Mouse (Mus musculus) adrenal gland, postnatal 14 days (tissue): ENCODE measurements around the gene Edem1. TPM values are rescaled to one million over a fixed set of nuclear protein-coding genes. Genes with fewer than 3 reads are reported as not detected.

Experiments used
- DNase-seq: peaks from one replicate; pipeline ENCODE4 v3.0.0; 2021; ENCODE audit warnings: mixed read lengths
- long read RNA-seq, 2 experiments: library from polyadenylated mRNA; stranded (forward); transcript quantifications; one replicate each; pipeline ENCODE4 v2.0.0; 2021
- total RNA-seq: library from RNA; stranded (reverse); gene quantifications from 2 replicates; pipeline ENCODE4 v1.2.3, GENCODE M21; 2021

Gene Edem1
- 54.8 and 73.2 TPM in 2 replicates for total RNA-seq
- long read RNA-seq, experiment 1, full-length matches to known transcripts: 66 of 79 reads
- long read RNA-seq, experiment 1, partial matches to known transcripts: 4 of 79 reads
- long read RNA-seq, experiment 1, other reads (novel, unspliced or antisense): 9 of 79 reads
- long read RNA-seq, experiment 2, full-length matches to known transcripts: 63 of 71 reads
- long read RNA-seq, experiment 2, partial matches to known transcripts: 3 of 71 reads
- long read RNA-seq, experiment 2, other reads (novel, unspliced or antisense): 5 of 71 reads

DNA sequence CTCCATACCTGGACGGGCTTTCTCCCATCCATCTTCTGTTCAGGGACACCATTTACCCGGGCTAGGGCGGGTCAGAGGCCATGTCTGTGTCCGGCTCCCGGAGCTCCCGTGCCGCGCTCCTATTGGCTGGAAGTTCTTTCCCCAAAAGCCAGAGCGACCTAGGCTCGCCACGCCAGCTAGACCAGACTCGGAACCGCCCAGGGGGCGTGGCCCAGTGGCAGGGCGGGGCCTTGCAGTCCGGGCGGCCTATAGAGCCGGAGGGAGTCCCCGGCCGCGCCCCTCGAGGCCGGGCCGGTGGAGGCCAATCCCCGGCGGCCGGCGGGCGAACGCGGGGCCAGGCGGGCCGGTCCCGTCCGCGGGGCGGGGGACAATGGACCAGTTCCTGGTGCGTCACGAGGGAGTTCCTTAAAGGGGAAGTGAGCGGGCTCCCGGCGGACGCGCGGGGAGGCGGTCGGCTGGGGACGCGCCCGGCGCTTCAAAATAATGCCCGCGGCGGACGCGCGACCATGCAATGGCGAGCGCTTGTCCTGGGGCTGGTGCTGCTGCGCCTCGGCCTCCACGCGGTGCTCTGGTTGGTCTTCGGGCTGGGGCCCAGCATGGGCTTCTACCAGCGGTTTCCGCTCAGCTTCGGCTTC is at the start of gene Edem1:
Gene Edem1, plus strand, starts transcription at position 408 of the 635 bp plus-strand sequence.
- peak; percentile 99 for DNase-seq

DNA sequence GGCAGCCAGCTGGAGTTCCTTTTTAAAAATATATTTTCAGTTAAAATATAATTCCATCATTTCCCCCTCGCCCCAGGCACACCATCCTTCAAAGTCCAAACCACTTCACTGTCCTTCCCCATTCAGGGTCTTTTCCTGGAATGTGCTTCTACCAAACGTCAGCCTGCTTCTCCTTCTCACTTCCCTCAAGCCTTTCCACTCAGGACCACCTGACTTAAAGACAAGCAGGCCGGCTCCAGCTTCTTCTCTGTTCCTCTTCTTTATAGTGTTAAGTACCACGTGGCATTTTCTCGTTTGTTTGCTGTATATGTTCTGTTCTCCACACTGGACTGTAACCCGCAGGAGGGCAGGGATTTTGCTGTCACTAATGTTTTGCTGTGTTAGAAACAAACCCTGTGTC is 46.6 kb upstream of the Edem1 start:
- DNase-seq: no peak

DNA sequence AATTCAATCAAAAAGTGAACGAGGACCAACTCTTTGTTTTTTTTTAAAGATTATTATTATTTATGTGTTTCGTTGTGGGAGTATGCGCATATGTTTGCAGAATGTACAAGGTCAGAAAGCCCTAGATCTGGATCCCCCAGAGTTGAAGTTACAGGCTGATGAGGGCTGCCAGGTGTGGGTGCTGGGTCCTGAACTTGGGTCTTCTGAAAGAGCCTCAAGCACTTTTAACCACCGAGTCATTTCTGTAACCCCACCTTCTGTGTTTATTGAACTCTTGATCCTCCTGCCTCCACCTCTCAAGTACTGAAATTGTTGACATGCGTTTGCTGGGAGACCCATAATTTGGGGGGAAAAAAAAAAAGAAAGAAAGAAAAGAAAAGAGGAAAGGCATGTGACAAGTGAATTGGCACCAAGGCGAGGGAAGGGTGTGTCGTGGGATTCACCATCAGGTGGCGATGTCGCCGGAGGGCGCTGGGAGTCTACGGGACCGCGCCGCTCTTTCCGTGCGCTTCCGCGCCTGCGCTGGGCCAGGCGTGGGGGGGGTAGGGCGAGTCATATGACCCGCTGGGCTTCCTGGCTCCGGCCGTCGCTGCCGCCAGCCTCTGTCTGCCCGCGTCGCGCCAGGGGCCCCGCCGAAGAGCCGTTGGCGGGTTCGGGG is 45.8 kb upstream of the Edem1 start, which contains the start of gene Arl8b:
Gene Arl8b, plus strand, starts transcription at position 574 of the 658 bp plus-strand sequence.
- DNase-seq: peak; percentile 99

DNA sequence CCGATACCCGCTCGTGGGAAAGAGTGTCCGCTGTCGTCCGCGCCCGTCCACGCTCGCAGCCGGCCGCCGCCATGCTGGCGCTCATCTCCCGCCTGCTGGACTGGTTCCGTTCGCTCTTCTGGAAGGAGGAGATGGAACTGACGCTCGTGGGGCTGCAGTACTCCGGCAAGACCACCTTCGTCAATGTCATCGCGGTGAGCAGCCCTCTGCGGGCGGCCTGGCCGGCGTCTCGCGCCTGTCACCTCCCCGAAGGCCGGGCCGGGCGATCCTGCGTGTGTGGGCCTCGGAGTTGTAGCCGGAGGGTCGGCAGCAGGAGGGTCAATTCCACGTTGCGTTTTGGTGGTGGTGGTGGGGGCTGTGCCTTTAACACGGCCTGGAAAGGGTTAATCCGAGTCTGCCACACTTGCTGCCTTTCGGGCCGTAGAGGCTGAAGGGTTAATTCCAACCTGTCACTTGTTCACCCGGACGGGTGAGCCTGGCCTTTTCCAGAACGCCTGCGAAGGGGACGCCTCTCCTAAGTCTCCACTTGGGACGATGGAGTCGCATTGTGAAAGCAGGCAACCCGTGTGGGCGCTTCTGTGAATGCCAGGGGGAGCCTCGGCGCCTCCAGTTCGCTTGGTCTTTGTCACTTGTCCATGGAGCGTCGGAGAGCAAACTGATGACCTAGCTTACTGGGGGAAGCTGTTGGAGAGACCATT is 45.1 kb upstream of the Edem1 start:
- peak; percentile 74 for DNase-seq

DNA sequence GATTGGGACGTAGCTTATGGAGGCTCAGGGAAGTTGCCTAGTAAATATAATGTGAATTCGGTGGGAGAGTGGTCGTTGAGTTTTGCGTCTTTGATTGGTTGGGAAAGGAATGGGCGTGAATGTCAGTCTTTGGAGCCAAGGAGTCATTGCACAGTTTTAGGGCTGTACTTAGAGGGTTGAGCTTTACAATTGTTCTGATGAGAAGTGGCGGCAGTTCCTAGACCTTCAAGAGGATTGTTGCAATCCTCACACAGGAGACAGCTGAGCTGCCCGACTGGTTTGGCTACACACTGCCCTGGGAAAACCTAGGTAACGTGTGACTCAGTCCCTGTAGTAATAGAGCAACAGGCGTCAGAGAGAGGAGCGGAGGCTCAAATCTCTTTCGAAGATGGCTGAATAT is 44.4 kb upstream of the Edem1 start:
- DNase-seq: peak; percentile 60

DNA sequence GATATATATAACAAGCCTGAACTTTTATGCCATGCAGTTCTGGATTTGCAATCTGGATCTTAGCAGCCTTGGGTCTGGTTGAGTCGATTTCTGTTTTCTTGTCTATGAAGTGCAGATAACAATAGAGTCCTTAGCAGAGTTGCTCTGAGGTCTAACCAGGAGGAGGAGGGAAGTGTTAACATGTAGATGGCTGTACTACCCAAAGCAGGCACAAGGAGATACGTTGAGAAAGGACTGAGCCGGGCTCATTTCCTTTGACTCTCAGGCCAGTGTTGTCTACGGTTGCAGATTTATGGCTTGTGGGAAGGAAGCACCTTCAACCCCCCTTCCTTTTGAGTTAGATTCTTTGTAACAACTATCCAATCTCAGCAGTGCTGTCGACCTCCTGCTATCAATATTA is 43.6 kb upstream of the Edem1 start:
- DNase-seq: no peak

DNA sequence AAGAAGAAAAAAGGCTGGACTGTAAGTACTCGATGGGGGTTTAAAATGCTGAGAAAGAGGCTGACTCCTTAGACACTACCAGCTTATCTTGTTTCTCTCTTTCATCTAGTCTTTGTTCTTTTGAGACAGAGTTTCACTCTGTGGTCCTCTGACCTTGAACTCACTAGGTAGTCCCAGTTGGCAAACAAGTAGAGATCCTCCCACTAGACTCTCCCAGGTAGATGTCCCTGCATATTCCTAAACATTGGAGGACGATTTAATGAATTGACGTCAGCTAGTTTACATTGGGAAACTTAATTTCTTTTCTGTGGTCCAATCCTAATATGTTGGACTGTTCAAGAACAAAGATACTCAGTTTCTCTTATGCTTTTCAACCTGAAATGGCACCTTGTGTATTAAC is 42.9 kb upstream of the Edem1 start:
- DNase-seq: no peak

DNA sequence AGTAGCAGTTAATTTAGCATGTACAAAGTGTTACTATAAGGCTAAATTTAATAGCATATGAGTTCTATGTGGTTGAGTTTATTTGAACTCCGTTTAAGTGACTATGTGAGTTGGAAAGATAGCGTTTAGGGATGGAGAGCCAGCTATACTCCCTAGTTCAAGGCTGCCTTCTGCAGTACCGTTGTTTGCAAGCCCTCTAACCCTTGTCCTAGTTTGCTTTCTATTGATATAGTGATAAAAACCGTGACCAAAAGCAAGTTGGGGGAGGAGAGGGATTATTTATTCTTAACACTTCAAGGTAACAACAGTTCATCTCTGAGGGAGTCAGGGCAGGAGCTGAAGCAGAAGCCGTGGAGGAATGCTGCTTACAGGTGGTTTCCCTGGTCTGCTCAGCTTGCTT is 36.9 kb upstream of the Edem1 start:
- DNase-seq: no peak

DNA sequence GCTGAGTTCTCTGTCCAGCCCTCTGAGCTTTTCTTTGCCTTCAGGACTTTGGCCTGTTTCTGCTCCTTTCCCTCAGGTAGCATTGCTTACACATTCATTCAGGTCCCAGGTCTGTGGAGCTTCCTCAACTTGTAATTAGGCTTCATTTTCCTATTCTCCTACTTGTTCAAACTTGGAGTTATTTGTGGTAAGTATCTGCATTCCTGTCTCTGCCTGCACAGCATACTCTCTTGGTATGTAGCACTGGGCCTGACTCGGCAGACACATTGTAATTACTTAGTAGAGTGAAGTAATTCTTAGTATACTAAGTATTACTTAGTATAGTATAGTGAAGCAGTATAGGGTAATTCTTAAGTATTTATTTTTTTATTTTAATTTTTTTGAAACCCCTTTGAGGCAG is 32.5 kb upstream of the Edem1 start:
- DNase-seq: no peak

DNA sequence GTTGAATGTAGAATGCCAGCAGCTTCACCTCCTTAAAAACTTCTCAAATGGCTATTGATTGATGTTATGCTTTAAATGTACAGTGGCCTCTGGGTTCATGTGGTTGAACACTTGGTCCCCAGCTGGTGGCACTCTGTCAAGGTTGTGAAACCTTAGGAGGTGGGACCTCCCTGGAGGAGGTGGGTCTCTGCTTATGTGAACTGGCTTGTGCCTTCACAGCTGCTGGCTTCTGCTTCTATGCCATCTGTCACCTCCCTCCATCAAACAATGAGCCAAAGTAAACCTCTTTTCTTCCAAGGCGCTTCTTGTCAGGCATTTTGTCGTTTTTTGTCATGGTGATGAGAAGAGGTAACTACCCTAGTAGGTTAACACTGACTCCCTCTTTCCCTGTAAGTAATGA is 31.7 kb upstream of the Edem1 start:
- DNase-seq: peak; percentile 42

DNA sequence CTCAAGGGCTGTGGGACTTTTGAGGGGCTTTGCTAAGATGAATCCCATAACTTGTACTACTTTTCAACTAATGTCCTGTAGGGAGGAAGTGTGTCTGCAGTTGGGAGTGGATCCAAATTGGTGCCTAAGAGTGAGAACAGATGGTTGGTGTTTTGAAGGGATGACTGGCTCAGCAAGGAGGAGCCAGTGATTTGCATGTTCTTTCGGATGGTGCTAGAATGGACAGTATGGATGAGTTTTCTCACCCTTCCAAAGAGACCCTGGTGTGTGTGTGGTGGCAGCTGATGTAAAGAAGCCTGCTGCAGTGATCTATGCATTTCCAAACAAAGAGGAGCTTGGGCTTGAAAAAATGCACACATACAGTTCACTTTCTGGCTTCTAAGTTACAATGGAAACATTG is 23.2 kb upstream of the Edem1 start:
- no peak for DNase-seq

DNA sequence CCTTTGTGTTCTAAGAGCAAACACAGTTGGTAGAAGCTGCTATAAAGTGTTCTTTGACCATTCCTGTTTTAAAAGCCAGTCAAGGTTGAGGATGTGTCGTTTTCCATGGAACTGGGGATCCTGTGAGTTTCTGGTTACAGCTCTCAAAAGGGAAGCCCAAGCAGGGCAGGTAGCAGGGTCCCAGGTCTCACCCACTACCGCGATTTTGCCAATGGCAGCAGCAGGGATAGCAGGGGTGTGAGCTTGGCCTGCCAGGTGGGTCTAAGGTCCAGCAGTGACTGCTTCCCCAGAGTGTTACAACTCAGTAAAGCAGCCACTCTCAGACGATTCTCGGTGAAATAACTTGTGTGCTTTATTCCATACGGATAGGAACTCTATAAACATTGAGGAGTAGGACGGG is 22.6 kb upstream of the Edem1 start:
- no peak for DNase-seq

DNA sequence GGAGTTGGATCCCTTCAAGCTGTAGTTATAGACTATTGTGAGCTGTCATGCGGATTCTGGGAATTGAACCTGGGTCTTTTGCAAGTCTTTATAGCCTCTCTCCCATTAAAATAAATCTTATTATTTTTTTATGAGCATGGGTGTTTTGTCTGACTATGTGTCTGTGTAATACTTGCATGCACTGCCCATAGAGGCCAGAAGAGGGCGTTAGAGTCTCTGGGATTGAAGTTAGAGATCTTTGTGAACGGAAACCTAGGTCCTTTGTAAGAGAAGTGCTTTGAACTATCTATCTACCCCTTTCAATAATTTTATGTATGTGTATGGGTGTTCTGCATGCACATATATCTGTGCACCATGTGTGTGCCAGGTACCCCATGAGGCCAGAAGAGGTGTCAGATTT is 21.0 kb upstream of the Edem1 start:
- DNase-seq: no peak

DNA sequence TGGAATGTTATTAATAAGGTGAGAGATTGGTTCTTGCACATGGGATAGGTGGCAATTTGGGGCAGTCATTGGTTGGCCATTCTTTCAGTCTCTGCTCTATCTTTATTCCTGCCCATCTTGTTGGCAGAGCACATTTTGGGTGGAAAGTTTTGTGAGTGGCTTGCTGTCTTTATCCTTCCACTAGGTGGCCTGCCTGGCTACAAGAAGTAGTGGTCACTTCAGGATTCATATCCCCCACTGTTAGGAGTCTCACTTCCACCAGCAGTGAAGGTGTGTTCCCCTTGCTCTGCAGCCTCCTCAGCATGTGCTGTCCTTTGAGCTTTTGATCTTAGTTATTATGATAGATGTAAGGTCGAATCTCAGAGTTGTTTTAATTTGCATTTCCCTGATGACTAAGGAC is 19.7 kb upstream of the Edem1 start:
- DNase-seq: no peak

DNA sequence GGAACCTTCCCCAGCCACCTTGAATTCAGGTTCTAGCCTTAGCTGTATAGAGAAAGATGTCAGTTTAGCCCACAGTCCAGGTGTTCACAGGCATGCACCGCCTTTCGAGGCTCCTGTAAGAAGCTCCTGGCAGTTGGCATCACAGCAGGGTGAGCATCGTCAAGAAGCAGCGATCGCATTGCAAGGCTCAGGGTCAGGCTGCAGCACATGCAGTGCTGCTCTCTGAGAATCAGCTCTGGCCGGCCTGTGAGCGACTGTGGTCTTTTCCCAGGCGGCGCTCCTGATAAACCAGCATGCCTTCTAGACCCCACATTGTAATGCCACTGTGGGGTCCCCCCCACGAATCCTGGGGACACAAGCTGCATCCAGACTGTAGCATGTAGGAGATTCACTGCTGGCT is 18.2 kb upstream of the Edem1 start:
- no peak for DNase-seq

DNA sequence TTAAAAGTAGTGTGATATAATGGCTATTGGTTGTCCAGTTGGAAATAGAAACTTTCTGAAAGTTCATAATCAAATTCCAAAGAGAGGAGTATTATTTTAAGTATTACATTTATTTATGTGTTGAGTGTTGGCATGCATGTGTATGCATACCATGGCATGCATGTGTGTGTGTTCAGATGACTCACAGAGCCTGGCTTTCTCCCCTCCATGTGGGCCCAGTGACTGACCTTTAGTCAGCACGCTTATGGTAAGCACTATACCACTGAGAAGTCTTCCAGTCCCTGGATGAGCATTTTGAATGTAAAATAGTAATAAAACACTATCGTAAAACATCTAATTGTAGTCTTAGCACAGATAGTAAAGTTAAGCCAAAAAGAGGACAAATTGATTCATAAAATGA is 16.3 kb upstream of the Edem1 start:
- no peak for DNase-seq

DNA sequence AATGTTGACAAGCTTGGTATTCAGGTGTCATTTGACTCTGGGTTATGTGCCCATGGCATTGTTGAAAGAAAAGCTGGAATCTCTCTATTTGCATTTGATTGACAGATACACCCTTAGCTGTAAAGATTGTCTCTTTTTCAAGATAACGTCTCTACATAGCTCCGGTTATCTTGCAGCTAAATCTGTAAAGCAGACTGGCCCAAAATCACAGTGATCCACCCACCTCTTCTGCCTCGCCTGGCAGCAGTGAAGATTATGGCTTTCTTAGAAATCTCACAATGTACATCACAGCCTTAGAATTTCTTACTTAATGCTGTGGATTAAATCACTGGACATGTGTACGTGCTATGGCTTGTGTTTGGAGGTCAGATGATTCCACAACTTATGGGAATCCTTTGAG is 10.9 kb upstream of the Edem1 start:
- no peak for DNase-seq

DNA sequence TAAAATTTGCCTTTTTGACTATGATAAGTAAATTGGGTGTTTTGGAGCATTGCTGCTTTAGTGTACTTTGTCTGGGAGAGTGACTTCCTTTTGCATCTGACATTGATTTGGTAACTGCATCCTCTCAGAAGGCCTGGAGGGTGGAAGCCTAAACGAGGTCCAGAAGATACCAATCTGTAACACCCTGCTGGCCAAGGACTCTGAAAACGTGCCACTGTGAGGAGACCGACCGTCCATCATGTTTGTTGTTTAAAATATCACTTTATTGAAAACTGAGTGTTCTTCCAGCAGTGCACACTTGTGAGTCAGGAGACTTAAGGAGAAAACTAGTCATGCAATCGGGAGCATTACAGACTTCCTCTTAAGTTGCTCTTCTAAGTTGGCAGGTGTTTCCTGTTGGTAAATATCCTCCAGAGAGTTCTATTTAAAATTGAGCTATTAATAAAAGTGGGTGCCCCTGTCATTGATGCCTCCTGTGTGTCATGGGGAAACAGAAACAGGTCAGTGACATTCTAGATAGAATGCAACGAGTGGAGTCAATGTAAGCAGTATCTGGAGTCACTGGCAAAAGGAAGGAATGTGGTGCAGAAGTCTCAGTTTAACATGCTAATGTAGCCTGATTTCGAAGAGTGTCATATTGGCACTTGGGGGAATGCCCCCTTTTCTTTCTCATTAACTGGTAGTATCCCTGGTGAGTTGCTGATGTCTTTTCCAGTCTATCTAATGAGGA is 3.5 kb upstream of the Edem1 start:
- no peak for DNase-seq

DNA sequence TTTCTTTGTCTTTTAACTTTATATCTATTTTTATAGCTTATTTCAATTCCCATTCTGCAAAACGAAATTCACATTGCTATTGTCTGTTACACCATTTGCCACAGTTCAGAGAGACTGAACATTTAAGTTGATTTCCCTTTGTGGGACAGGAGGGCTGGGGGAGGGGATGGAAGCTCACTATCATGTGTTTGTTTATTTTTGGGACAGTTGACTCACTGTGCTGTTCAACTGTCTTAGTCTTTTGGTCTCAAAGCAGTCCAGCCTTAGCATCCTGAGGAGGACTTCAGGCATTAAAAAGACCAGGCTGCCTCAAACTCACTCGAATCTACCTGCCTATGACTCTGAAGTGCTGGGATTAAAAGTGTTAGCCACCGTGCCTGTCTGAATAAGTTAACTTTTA is 2.4 kb upstream of the Edem1 start:
- no peak for DNase-seq

DNA sequence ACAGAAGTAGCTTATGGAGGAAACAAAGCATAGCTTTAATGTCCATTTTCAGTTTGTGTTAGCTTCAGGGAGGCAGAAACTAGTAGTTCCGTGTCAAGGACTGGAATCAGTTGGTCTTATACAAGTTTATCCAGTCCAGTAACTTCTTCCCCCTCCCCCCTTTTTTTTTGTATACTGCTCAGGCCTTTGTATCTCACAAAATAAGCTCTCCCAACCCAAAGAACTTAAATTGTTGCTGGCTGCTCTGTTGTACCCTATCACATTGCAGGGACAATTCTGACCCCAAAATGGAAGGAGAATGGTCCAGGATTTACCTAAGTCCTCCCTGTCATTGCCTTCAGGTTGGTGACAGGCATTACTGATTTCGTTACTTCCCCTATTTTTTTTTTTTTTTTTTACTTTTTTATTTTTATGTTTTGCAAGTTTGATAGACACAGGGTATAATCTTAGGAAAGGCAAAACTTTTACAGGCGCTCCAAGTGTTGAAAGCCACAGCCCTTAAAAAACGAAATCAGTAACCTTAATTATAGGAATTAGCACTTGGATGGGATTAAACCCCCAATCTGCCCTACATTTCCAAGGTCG is 1.0 kb upstream of the Edem1 start:
- DNase-seq: no peak

DNA sequence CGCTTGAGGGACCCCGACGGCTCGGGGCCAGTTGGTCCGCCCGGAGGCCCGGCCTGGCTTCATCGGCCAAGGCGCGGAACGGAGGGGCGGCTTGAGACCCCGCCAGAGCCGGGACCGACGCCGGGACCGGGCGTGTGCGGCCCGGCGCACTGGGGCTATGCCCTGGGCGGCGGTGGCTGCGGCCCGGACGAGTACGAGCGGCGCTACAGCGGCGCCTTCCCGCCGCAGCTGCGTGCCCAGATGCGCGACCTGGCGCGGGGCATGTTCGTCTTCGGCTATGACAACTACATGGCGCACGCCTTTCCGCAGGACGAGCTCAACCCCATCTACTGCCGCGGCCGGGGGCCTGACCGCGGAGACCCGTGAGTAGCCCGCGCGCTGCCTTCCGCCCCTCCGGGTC is 431 bp downstream of the Edem1 start:
- peak; percentile 71 for DNase-seq
